Mouse (Mus musculus) CD4-positive, CD25-positive, alpha-beta regulatory T cell, adult 4 months (primary cell): Measurements from ENCODE around the gene Btbd18. TPM values are rescaled to one million over a fixed set of nuclear protein-coding genes. Genes with fewer than 3 reads are reported as not detected.
A peak's percentile ranks its signal among the peaks of the same experiment; 100 is the strongest.

Experiments
- ATAC-seq: one replicate; pipeline ENCODE4 v1.8.0; 2017
- polyA plus RNA-seq, 2 experiments: library from polyadenylated mRNA; unstranded; fragments of 100-300 nt; shearing (Covaris generic); gene quantifications; one replicate each; pipeline ENCODE4 v1.2.1; 2017

Btbd18 gene
- polyA plus RNA-seq, 2 experiments from 2014 or later, result 0.48 TPM; not detected in 1

DNA sequence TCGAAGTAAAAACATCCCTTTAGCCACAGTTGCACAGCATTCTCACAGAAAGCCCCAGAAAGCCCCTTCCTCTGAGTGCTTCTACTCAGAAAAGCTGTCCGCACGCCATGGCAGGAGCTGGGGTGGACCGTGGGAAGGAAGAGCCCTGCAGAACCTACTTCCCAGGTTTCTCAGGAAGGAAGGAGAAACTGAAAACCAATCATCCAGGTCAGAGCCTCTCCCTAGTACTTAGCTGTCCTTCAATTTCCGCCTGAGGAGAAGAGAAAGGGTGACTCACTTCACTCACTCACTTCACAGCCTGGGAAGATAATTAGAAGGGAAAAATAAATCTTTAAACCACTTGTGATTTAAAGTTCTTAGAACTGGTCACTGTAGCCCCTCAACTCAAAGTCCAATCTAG lies 45.5 kb downstream of the Btbd18 start:
- no peak for ATAC-seq

DNA sequence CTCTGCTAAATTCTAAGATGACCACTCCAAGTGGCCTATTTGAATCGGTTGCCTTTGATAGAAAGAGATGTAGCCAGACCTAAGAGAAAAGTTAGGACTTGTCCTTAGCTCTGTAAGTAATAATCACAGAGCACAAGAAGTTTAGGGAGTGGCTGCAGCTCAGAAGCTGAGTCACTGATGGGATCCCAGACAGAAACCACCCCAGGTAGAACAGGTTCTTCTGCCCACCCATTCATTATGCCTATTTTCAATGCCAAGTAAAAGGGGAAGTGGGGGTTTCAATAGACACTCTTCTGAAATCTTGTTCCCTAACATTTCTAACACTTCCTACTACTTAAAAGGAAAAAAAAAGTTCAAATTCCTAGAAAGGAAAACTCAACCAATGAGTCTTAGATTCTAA lies 46.4 kb downstream of the Btbd18 start:
- ATAC-seq, result no peak

DNA sequence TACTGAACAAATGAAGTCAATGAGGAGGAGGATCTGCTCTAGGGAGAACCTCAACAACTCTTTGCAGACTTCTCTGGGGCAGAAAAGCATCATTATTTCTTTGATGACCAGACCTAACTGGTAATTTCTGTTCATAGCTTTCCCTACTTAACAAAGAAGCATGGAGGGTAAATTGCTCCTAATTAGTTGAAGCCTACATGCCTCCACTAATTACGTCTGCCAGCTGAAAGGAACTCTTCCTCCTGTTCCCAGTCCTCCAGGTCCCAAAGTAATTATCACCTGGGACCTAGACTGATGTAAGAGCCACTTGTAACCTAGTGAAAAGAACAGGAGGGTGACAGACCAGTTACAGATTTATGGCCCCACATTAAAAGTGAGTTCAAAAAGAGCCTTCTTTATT lies 48.6 kb downstream of the Btbd18 start:
- no peak for ATAC-seq

DNA sequence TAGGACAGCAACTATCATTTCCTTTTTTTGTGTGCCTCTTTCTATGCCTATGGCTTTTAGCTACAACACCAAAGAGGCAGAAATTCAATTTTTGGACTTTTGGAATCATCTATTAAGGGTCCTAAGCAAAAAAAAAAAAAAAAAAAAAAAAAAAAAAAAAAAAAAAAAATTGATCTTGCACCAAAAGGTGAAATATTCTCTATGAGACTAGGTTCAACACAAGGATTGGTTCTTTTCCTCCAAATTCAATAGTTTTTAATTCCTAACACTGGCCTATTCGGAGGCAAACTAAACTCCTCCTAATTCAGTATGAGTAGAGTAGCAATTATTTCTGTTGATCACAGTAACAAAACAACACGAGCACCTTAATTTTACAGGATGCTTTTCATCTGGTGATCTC lies 53.0 kb downstream of the Btbd18 start:
- ATAC-seq, result no peak

DNA sequence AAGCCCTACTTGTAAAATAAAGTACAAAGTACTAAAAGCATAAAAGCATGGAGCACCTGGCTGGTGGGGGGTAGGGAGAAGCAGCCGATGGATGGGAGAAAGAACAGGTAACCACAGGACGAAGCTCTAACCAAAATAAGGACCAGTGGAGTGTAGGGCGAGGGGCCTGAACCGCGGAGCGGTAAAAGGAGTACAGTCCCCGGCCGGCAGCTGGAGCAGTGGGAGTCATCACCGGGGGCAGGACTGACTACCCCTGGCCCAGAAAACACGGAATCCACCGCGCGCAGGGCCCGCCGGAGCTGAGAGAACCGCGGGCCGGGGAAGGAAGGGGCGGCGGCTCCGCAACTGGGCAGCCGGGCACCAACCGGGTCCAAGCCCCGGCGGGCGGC lies 55.5 kb downstream of the Btbd18 start:
- peak; percentile 3 for ATAC-seq

DNA sequence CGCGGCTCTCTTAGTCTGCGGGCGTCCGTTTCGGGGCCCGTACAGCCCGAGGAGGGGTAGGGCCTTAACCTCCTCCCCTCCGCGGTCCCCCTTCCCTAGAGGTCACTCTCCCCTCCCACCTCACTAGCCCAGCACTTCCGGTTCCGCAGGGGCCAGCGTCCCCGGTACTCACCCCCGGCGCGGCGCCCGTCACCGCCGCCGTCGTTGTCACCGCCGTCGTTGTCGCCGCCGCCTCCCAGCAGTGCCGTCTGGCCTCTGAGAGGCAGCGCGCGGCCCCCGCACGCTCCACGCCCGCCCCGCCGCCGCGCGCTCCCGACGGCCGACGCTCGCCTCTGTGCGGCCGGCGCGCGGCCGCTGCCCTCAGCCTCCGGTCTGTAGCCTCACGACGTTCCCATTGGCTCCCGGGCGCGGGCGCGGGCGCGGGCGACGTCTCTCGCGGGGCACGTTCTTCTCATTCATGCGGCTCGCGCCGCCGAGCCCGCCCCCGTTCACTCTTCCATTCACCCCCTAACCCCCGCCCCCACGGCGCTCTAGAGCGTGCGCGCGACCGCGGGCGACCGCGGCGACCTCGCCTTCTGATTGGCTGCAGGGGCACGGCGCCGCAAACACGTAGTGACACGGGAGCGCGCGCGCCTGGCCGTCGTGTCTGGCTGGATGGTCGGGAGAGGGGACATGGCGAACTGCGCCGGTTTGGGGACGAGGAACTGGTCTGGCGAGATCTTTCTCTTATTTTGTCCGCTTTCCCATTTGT lies 56.1 kb downstream of the Btbd18 start, which contains the start of gene Zdhhc5:
Gene Zdhhc5, minus strand, starts transcription at position 370 of the 751 bp plus-strand sequence.
- peak; percentile 69 for ATAC-seq

DNA sequence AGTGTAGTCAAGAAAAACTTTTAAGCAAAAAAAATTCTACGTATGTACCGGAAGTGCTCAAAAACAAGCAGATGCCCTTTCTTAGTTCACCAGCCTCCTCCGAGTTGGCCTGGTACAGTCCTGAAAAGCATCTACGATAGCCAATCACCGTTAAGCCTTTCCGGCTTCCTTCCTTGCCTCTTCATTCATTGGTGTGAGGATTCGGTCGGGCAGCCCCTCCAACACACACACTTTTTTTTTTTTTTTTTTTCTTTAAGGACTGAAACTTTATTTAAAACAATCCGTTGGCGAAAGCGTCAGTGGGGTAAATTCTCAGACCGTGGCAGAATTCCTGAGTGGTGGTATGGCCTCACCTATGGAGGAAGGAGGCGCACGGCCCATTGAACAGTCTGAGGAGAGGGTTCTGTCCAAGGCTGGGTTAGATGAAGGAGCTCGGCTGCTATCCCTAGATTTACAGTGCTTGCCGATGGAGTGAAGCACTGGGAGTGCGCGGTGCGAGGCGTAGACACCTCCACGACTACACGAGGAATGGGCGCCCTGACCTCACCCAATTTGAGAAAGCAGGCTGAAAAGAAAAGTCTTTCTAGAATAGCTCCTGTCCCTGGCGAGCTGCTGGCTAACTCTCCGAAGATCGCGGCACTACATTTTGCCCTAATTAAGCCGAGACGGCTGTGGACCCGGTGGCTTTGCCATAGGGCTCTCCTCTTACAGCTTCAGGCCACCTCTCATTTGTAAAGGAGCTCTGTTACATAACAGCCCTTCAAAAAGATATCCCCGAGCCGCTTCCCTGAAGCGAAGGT lies 56.9 kb downstream of the Btbd18 start:
- ATAC-seq, result peak; percentile 87

DNA sequence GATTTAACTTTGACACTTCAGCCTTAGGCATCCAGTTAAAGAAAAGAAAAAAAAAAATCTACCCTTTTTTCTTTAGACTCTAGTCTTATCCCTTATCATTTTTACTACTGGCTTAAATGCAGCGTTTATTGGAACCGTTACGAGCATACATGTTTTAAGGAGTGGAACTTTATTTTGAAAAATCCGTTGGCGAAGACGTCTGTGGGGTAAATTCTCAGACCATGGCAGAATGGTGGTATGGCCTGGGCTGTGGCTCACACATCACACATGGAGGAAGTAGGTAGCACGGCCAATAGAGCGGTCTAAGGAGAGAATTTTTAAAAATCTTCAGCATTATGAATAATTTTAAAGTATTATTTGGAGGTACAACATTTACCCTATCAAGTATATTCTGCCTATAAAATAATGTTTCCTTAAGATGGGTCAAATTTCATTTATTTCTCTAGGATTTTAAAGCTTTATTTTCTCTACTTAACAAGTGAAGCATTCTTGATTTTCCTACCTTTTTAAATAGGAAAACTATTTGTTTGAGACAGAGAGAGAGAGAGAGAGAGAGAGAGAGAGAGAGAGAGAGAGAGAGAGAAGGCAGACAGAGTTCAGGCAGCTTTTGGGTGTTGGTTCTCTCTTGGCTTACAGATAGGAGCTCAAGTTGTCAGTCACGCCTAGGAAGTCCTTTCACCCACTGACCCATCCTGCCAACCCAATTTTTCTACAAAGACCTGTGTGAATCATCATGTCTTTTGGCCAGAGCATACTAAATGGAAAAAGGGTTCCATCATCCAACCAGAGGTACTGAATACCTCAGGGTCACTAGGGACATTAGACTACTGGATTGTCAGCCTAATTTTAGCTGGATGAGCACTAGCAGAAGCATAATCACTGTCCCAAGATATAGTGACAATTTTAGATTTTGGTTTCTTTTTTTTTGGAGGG lies 57.8 kb downstream of the Btbd18 start:
- no peak for ATAC-seq

DNA sequence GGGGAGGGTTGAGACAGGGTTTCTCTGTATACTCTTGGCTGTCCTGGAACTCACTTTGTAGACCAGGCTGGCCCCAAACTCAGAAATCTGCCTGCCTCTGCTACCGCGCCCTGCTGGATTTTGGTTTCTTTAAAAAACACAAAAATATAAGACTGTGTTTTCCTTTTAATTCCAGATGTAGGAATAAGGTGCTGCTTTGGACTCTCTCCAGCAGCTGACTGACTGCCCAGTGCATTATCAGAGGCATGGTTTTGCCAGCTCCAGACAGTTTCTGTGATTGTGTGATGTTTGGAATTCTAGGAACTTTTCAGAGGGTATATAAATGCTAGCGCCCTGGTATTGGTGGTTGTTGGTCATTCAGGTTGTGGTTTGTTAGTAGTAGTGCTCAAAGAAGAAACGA lies 58.5 kb downstream of the Btbd18 start:
- ATAC-seq, result no peak

Other genes with a start within 250 kb of the Btbd18 start
- gene Calcrl, start 233.7 kb upstream of the Btbd18 start, polyA plus RNA-seq, result 10 to 100 TPM; 25.6 to 26.7 TPM
- gene Tfpi, start 182.3 kb upstream of the Btbd18 start, polyA plus RNA-seq, result 1 to 10 TPM; 3.9 to 6.5 TPM
- 1 to 10 TPM in 1 of 2 experiments, under 1 TPM in 1; 0.89 to 1.1 TPM for gene Ctnnd1, start 8.3 kb upstream of the Btbd18 start, polyA plus RNA-seq
- 100 to 1,000 TPM in 1 of 2 experiments, 10 to 100 TPM in 1; 96.4 to 131 TPM for gene Selenoh, start 11.7 kb downstream of the Btbd18 start, polyA plus RNA-seq
- gene Gm28635, start 19.0 kb downstream of the Btbd18 start, polyA plus RNA-seq, result not detected
- 10 to 100 TPM; 14.9 to 18.3 TPM for gene Med19, start 19.3 kb downstream of the Btbd18 start, polyA plus RNA-seq
- gene Tmx2, start 20.1 kb downstream of the Btbd18 start, polyA plus RNA-seq, result 100 to 1,000 TPM; 115 to 140 TPM
- gene Zdhhc5, start 56.1 kb downstream of the Btbd18 start, polyA plus RNA-seq, result 10 to 100 TPM; 10.1 to 12.5 TPM
- 10 to 100 TPM; 50.3 to 54.6 TPM for gene Clp1, start 68.3 kb downstream of the Btbd18 start, polyA plus RNA-seq
- 1 to 10 TPM; 1.3 to 2.1 TPM for gene Ypel4, start 75.0 kb downstream of the Btbd18 start, polyA plus RNA-seq
- not detected for gene Gm19426, start 84.6 kb downstream of the Btbd18 start, polyA plus RNA-seq
- not detected for gene Serping1, start 116.4 kb downstream of the Btbd18 start, polyA plus RNA-seq
- 100 to 1,000 TPM in 1 of 2 experiments, 10 to 100 TPM in 1; 89.3 to 121 TPM for gene Ube2l6, start 139.7 kb downstream of the Btbd18 start, polyA plus RNA-seq
- not detected for gene Smtnl1, start 163.6 kb downstream of the Btbd18 start, polyA plus RNA-seq
- 10 to 100 TPM; 34.7 to 40.8 TPM for gene Timm10, start 167.9 kb downstream of the Btbd18 start, polyA plus RNA-seq
- gene Slc43a1, start 179.8 kb downstream of the Btbd18 start, polyA plus RNA-seq, result 1 to 10 TPM; 3.8 to 4.7 TPM
- gene Rtn4rl2, start 227.6 kb downstream of the Btbd18 start, polyA plus RNA-seq, result not detected